Mouse (Mus musculus) brain, embryonic 14.5 days (tissue): ENCODE results near the gene Kif24. TPM values are rescaled to one million over a fixed set of nuclear protein-coding genes. Genes with fewer than 3 reads are reported as not detected.

Source experiments
- DNase-seq: peaks from one replicate; pipeline ENCODE4 v3.0.0-alpha.2; 2011; ENCODE audit warnings: low read depth
- CTCF ChIP-seq: fragments of 200-500 bp; IDR thresholded peaks from 2 replicates; pipeline ENCODE4 v1.5.1; 2012; ENCODE audit warnings: inconsistent platforms, mild to moderate bottlenecking, moderate library complexity, borderline replicate concordance; ENCODE audit not compliant: insufficient read depth, insufficient read length; ENCODE audit errors: extremely low read depth
- POLR2A ChIP-seq: fragments of 200-500 bp; IDR thresholded peaks from 2 replicates; pipeline ENCODE4 v1.6.1; 2012; ENCODE audit warnings: mild to moderate bottlenecking, inconsistent platforms, borderline replicate concordance; ENCODE audit not compliant: poor library complexity, insufficient read depth, insufficient read length, severe bottlenecking; ENCODE audit errors: extremely low read depth
- polyA plus RNA-seq: library from polyadenylated mRNA; depleted of rRNA; stranded (reverse); fragments of >200 nt; gene quantifications from 2 replicates; pipeline ENCODE4 v1.2.3, GENCODE M21; 2012

Kif24 gene
- polyA plus RNA-seq, 1 experiment = 4.2 TPM

DNA sequence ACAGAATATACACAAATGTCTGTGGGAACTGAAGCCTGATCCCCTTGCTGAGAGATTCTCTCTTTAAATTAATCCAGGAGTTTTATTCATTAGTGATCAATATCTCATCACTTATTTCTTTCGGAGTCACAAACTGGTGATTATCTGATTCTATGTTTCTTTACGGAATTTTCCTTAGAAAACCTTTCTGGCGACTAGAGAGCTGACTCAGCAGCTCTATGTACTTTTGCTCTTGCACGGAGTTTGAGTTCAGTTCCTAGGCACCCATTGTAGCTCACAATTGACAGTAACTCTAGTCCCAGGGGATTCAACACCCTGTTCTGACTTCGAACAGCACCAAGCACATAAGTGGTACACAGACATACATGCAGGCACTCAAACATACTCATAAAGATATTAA lies 25.8 kb downstream of the Kif24 start:
- no peak for TF ChIP-seq POLR2A
- TF ChIP-seq CTCF = no peak
- DNase-seq = no peak

DNA sequence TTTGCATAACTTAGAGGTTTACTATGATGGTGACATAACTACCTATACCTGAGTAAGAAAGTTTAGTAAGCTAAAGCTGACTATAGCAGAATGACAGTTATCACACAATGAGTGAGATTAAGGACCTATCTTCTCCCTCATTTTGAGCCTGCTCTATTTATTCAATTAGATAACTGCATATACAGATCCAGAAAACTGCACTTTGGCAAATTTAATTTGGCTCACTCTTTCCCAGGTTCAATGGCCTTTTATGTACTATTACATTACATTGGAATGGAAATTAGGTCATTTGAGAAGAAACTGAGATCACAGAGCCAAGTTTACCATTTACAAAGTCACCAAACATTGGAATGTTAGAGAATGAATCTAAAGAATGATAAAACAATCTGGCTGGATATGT lies 47.7 kb downstream of the Kif24 start:
- DNase-seq = no peak
- TF ChIP-seq POLR2A = no peak
- TF ChIP-seq CTCF = no peak

- DNase-seq = no peak
- TF ChIP-seq POLR2A = no peak
- TF ChIP-seq CTCF = no peak
Measured at GRCm38 (mm10) chr4:41409341-41409740, 55.3 kb downstream of the Kif24 start.

DNA sequence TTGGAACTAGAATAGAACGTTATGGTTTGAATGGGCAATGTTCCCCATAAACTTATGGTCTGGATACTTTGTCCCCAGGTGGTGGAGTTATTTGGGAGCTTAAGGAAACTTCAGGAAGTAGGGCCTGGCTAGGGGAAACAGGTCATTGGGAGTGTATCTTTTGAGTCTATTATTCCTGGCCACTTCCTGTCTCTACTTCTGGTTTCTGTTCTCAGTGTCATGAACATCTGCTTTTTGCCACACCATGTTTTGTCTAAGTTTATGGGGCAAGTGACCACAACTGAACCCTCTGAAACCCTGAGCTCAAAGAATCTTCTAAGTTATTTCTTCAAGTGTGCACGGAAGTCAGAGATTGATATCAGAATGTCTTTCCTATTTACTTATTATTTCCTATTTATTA lies 57.3 kb downstream of the Kif24 start:
- DNase-seq = no peak
- no peak for TF ChIP-seq POLR2A

- DNase-seq = no peak
- TF ChIP-seq POLR2A = no peak
- TF ChIP-seq CTCF = no peak
Measured at GRCm38 (mm10) chr4:41406597-41406996, 58.1 kb downstream of the Kif24 start.

GRCm38 (mm10) chr4:41401573-41401972 lies 63.1 kb downstream of the Kif24 start:
- no peak for DNase-seq
- no peak for TF ChIP-seq POLR2A
- TF ChIP-seq CTCF = no peak

DNA sequence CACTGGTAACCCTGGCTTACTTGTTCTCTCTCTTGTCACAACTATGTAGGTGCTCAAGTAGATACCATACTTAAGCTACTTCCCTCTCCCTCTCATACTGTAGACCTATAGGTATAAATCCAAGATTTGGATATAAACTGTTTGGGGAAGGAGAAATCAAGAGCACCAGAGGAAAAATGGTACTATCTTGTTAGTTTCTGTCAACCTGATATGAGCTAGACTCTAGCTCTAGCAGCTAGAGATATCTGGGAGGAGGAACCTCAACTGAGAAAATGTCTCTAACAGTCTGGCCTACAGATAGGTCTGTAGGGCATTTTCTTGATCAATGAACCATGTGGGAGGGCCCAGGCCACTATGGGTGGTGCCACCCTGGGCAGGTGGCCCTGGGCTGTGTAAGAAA lies 63.5 kb downstream of the Kif24 start:
- TF ChIP-seq POLR2A (no peak), CTCF (no peak)
- DNase-seq = no peak

GRCm38 (mm10) chr4:41399904-41400303 lies 64.8 kb downstream of the Kif24 start:
- no peak for TF ChIP-seq POLR2A
- TF ChIP-seq CTCF = no peak
- DNase-seq = no peak

DNA sequence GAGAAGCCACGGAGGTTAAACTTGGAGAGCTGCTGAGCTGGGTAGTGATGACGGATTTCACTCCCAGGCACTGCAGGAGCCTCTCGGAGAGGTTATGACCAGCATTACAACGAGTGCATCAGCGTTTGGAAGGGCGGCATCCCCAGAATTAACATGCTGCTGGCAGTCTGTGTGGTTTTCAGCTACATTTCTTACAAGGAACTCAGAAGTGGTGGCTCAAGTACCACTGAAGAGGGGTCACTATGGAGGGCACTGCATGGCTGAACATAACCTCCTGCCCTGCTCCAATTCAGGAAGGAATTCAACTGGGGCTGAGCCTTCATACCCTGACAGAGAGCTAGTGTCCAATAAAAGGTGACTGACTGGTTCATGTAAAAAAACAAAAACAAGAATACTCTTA lies 66.3 kb downstream of the Kif24 start:
- no peak for TF ChIP-seq POLR2A
- no peak for TF ChIP-seq CTCF
- no peak for DNase-seq

GRCm38 (mm10) chr4:41394651-41395050 lies 70.0 kb downstream of the Kif24 start:
- TF ChIP-seq POLR2A = no peak
- TF ChIP-seq CTCF = no peak
- no peak for DNase-seq

GRCm38 (mm10) chr4:41391015-41391414 lies 73.7 kb downstream of the Kif24 start:
- no peak for DNase-seq
- TF ChIP-seq POLR2A (no peak), CTCF (no peak)

GRCm38 (mm10) chr4:41390122-41390521 lies 74.6 kb downstream of the Kif24 start:
- DNase-seq = peak; percentile 89
- TF ChIP-seq POLR2A (no peak), CTCF (peak; percentile 91)

DNA sequence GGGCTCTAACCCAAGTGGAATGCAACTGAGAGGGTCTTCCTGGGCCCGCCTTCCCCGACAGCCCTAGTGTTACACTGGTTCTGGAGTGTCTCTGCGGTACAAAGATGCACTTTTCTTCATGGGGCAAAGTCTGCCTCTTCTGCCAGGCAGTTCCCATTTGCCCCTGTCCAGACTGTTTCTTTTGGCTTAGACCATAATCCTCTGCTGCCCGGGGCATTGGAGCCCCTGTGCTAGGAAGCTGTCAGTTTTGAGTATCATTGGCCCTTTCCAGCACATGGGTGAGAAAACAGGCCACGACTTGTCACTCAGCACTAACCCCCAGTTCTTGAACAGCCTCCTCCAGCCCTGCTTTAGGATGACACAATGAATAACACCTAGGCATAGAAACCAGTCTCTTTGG lies 75.4 kb downstream of the Kif24 start:
- TF ChIP-seq CTCF = no peak
- no peak for TF ChIP-seq POLR2A
- DNase-seq = no peak
